ENCODE assay signal across 8 mouse cellular contexts in the genomic region with DNA sequence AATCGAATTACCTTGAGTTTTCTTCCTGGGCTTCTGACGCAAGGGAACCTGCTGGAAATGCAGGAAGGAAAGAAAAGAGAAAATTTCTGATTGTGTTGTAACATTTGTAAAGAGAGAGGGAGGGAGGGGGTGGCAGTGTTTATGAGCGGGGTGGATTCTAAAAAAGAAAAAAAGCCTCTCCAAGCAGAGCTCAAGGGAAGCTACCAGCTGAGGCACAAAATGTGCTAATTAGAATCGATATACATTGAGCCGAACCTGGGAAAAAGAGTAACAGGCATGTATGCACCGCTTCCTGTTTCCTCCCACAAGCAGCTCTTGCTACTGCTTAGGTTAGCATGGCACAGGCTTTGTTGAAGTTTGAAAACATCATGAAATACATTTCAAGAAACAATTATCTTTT.
A peak's percentile ranks its signal among the peaks of the same experiment; 100 is the strongest.
DNase-seq lines count a peak whose midpoint lies in the region; ATAC-seq and TF ChIP-seq lines count a peak whose summit lies in the region.

No protein-coding gene starts in this region.

- no peak for TF ChIP-seq POLR2A in lung, adult 2 months (IDR thresholded peaks at IDR 0.05; ENCODE audit: borderline replicate concordance, extremely low read depth, low read depth, low read length)
- no peak for TF ChIP-seq POLR2A in olfactory bulb, adult 2 months (IDR thresholded peaks at IDR 0.05; ENCODE audit: insufficient read depth, low read depth, low read length)

- 20% methylated on average over 6 of the region's 6 CpGs for WGBS in lung, postnatal 0 days
- 17% methylated on average over 6 of the region's 6 CpGs for WGBS in lung, adult 2 months
- 7% methylated on average over 6 of the region's 6 CpGs for WGBS in olfactory bulb, adult 2 months

- ATAC-seq in lung, postnatal 0 days = no peak

- no peak overlapping the region for H3K4me2 ChIP-seq in lung, postnatal 0 days (replicated peaks; ENCODE audit: low read depth, low read length)

- no peaks in the 10 kb centered on the region for H3K4me1 ChIP-seq in lung, postnatal 0 days (ENCODE audit: insufficient read depth, low read depth, low read length)
- H3K4me1 ChIP-seq in lung, adult 2 months (ENCODE audit: control insufficient read depth, insufficient read depth, low read length) = no peaks in the 10 kb centered on the region
- no peaks in the 10 kb centered on the region for H3K4me1 ChIP-seq in olfactory bulb, adult 2 months (ENCODE audit: control insufficient read depth, insufficient read depth, low read length)

- DNase-seq in cerebellum, adult 9-11 months = peak; percentile 25
- no peak for DNase-seq in cerebellum, adult 8-10 months
- DNase-seq in lung, postnatal 0 days (ENCODE audit: low spot score) = peak; percentile 17
- DNase-seq in lung, adult 2 months = no peak
- DNase-seq in induced T-regulatory cell, adult 2 months (ENCODE audit: low read depth) = peak; percentile 78
- DNase-seq in urinary bladder, postnatal 14 days (ENCODE audit: low spot score) = no peak
- no peak for DNase-seq in yolk sac, embryonic 10.5 days (ENCODE audit: low spot score)

- TF ChIP-seq CTCF in lung, postnatal 0 days (IDR thresholded peaks at IDR 0.05) = no peak
- TF ChIP-seq CTCF in lung, adult 2 months (IDR thresholded peaks at IDR 0.05; ENCODE audit: insufficient read depth, low read length) = no peak
- no peak for TF ChIP-seq CTCF in olfactory bulb, adult 2 months (IDR thresholded peaks at IDR 0.05; ENCODE audit: insufficient read depth, low read depth, low read length)

- TF ChIP-seq EP300 in lung, postnatal 0 days (IDR thresholded peaks at IDR 0.05) = no peak

- no peaks in the 10 kb centered on the region for H3K36me3 ChIP-seq in lung, postnatal 0 days (ENCODE audit: insufficient read depth, low read length)

- H3K9me3 ChIP-seq in lung, postnatal 0 days (ENCODE audit: low read length) = no peaks in the 10 kb centered on the region

- no peak overlapping the region for H3K27ac ChIP-seq in lung, postnatal 0 days (ENCODE audit: low read length)
- H3K27ac ChIP-seq in olfactory bulb, adult 2 months (ENCODE audit: insufficient read depth, low read depth, low read length) = peak overlapping the region; percentile 94

- H3K27me3 ChIP-seq in lung, postnatal 0 days (replicated peaks; ENCODE audit: insufficient read depth, low read length) = no peaks in the 10 kb centered on the region

- no peak overlapping the region for H3K4me3 ChIP-seq in lung, postnatal 0 days (ENCODE audit: low read depth, low read length)
- H3K4me3 ChIP-seq in lung, adult 2 months (replicated peaks; ENCODE audit: extremely low read depth, low read depth, low read length) = no peak overlapping the region
- H3K4me3 ChIP-seq in olfactory bulb, adult 2 months (ENCODE audit: insufficient read depth, low read depth, low read length) = peak overlapping the region; percentile 50

- H3K9ac ChIP-seq in lung, postnatal 0 days (replicated peaks; ENCODE audit: low read depth) = no peak overlapping the region

Comparison
In these comparisons a context has a peak if more than half of its experiments do, and no peak if none do; other contexts are left out.
1. DNase-seq: peak in cerebellum, adult 9-11 months (single experiment), lung, postnatal 0 days (single experiment) and induced T-regulatory cell, adult 2 months (single experiment); none in cerebellum, adult 8-10 months (single experiment), lung, adult 2 months (single experiment), urinary bladder, postnatal 14 days (single experiment) and yolk sac, embryonic 10.5 days (single experiment).